Mouse (Mus musculus) layer of hippocampus, adult 2 months (tissue): ENCODE results near the gene Tmem106a. TPM values are rescaled to one million over a fixed set of nuclear protein-coding genes. Genes with fewer than 3 reads are reported as not detected.

ENCODE experiments used
- DNase-seq, 2 experiments: peaks; one replicate each; pipeline ENCODE4 v3.0.0; 2022; ENCODE audit warnings: low spot score in 2 of 2
- H3K27ac ChIP-seq: fragments of 200-600 bp; 2 replicates; pipeline ENCODE4 v1.8.1; 2022
- H3K4me3 ChIP-seq: fragments of 200-600 bp; 2 replicates; pipeline ENCODE4 v1.8.1; 2022; ENCODE audit warnings: mild to moderate bottlenecking
- CTCF ChIP-seq: fragments of 200-600 bp; conservative IDR thresholded peaks from 2 replicates; pipeline ENCODE4 v1.8.1; 2022; ENCODE audit warnings: antibody characterized with exemption, mild to moderate bottlenecking, moderate library complexity
- total RNA-seq, 2 experiments: library from RNA; stranded (reverse); gene quantifications; 2 replicates each; pipeline ENCODE4 v1.2.3; 2021

Tmem106a gene
- total RNA-seq, 2 experiments from 2014 or later = 2.4 to 4.2 TPM

DNA sequence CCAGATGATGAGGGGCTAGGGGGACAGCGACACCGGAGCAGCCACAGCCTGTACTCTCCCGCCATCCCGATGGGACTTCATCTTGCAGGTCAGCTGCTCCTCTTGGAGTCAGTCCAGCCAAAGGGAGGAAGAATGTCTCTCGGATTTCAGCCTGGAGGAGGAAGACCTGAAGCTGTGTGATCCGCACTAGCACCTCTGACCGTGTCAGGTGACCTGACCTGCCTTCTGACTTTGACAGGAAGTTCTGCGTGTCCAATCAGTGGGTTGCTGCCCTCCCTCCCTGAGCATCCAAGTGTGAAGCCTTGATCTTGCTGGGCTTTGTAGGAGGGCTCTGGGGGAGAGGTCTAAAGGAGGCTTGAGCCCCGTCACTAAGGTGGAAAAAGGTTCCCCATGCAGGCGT, 53.6 kb downstream of the Tmem106a start:
- Histone ChIP-seq H3K27ac (no peak overlapping the region), H3K4me3 (no peak overlapping the region)
- DNase-seq = no peak
- TF ChIP-seq CTCF = no peak

DNA sequence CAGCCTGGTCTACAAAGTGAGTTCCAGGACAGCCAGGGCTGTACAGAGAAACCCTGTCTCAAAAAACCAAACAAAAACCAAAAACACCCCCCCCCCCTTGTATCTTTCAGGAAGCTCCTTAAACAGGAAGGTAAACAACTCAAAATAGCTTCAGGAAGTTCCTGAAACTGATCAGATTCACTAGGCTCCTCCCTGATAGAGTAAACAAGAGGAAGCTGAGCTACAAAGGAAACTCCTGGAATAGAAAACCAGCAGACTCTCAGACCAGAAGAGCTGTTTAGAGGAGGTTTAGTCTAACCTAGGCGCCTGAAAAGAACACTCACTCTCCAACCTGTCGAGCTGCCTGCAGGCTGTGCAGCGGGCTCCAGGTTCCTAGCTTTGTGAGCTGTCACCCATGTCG, 57.7 kb downstream of the Tmem106a start:
- TF ChIP-seq CTCF = no peak
- no peak overlapping the region for H3K27ac ChIP-seq
- no peak for DNase-seq
- H3K4me3 ChIP-seq = no peak overlapping the region

DNA sequence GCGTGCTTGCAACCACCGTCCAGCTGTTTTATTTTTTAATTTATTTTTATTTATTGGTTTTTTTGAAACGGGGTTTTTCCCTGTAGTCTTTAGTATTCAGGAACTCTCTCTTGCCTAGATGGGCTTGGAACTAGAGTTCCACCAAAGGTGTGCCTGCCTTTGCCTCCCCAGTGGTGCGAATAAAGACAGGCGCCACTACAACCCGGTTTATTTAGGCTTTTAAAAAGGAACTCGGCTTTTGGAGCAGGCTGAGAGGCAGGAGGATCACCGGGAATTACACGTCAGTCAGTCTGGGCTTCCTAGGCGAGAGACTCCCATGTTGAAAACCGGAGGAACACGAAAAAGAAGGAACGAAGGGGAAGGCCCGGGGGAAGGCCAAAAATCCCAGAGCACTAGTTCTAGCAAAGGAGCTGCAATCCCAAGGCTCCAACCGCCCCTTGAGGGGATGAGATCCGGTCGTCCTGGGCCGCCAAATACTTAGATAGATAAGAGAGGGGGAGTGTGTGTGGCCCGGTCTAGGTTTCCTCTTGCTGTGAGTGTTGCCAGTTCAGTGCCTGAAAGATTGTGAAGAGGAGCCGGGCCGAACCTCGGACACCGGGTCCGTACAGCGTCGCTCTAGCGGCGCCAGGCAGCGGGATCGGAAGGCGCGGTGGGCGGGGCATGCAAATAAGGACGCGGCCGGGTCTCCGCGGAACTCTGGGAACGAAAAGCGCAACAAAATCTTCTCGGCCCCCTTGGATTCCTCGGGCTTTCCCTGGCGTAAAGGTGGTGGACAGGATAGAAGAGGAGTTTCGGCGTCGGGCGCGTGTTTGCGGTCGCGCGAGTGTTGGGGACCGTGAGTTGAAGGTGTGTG, 59.0 kb downstream of the Tmem106a start:
- Histone ChIP-seq H3K4me3 (peak overlapping the region; percentile 43), H3K27ac (peak overlapping the region; percentile 97)
- DNase-seq = peak; percentile 73 to 82

Other genes with a start within 250 kb of the Tmem106a start
- not detected for gene G6pc, start 214.7 kb upstream of the Tmem106a start, total RNA-seq
- 10 to 100 TPM; 47.2 to 51.2 TPM for gene Aarsd1, start 164.6 kb upstream of the Tmem106a start, total RNA-seq
- gene Gm27029, start 157.4 kb upstream of the Tmem106a start, total RNA-seq = 1 to 10 TPM; 6.7 to 7.4 TPM
- 10 to 100 TPM; 31.9 to 33.5 TPM for gene Rundc1, start 157.2 kb upstream of the Tmem106a start, total RNA-seq
- 1 to 10 TPM in 1 of 2 experiments, under 1 TPM in 1; 0.71 to 2.0 TPM for gene Ptges3l, start 156.9 kb upstream of the Tmem106a start, total RNA-seq
- 10 to 100 TPM; 31.6 to 32.9 TPM for gene Rpl27, start 139.9 kb upstream of the Tmem106a start, total RNA-seq
- 1 to 10 TPM; 2.4 to 3.5 TPM for gene Ifi35, start 133.8 kb upstream of the Tmem106a start, total RNA-seq
- gene Rnd2, start 117.2 kb upstream of the Tmem106a start, total RNA-seq = 100 to 1,000 TPM; 113 to 122 TPM
- 10 to 100 TPM; 25.3 to 27.7 TPM for gene Vat1, start 116.0 kb upstream of the Tmem106a start, total RNA-seq
- gene Brca1, start 30.3 kb upstream of the Tmem106a start, total RNA-seq = 1 to 10 TPM; 1.3 TPM
- 100 to 1,000 TPM; 199 to 221 TPM for gene Nbr1, start 30.1 kb upstream of the Tmem106a start, total RNA-seq
- not detected for gene Gm11634, start 17.0 kb downstream of the Tmem106a start, total RNA-seq
- 1 to 10 TPM; 8.4 to 10.0 TPM for gene Rdm1, start 45.0 kb downstream of the Tmem106a start, total RNA-seq
- 10 to 100 TPM; 10.6 to 16.0 TPM for gene Arl4d, start 83.3 kb downstream of the Tmem106a start, total RNA-seq
- gene Dhx8, start 150.7 kb downstream of the Tmem106a start, total RNA-seq = 10 to 100 TPM; 33.2 to 38.4 TPM
- gene Etv4, start 203.1 kb downstream of the Tmem106a start, total RNA-seq = 10 to 100 TPM; 10.1 to 10.7 TPM